Mouse (Mus musculus) inflammation-experienced regulatory T-cells (primary cell): ENCODE data around the gene Dhrs13. TPM values are rescaled to one million over a fixed set of nuclear protein-coding genes. Genes with fewer than 3 reads are reported as not detected.

ENCODE experiments used
- polyA plus RNA-seq, 2 experiments: library from polyadenylated mRNA; unstranded; fragments of 100-300 nt; shearing (Covaris generic); gene quantifications; one replicate each; pipeline ENCODE4 v1.2.1; 2017

Gene Dhrs13
- polyA plus RNA-seq = 10 to 100 TPM in 1 of 2 experiments, 1 to 10 TPM in 1; 3.5 to 11.3 TPM

GRCm38 (mm10) chr11:78031947-78032808 is at the start of gene Dhrs13:
Gene Dhrs13, plus strand, starts transcription at chr11:78032280.

GRCm38 (mm10) chr11:77982441-77982905 is 49.6 kb upstream of the Dhrs13 start, which contains the start of gene Phf12:
Gene Phf12, plus strand, starts transcription at chr11:77982754.

GRCm38 (mm10) chr11:78037831-78038752 is 6.0 kb downstream of the Dhrs13 start, which contains the start of gene Flot2:
Gene Flot2, plus strand, starts transcription at chr11:78037931.

GRCm38 (mm10) chr11:78079961-78080921 is 48.2 kb downstream of the Dhrs13 start, which contains the start of gene Eral1:
Gene Eral1, minus strand, starts transcription at chr11:78080383.

Other genes with a start within 250 kb of the Dhrs13 start
- 1 to 10 TPM in 1 of 2 experiments, not detected in 1; 1.4 TPM for gene Gm10277, start 244.5 kb upstream of the Dhrs13 start, polyA plus RNA-seq
- 1 to 10 TPM in 1 of 2 experiments, under 1 TPM in 1; 0.18 to 1.2 TPM for gene Pipox, start 138.2 kb upstream of the Dhrs13 start, polyA plus RNA-seq
- 1 to 10 TPM in 1 of 2 experiments, under 1 TPM in 1; 0.18 to 1.2 TPM for gene Sez6, start 101.5 kb upstream of the Dhrs13 start, polyA plus RNA-seq
- 10 to 100 TPM; 39.8 to 49.5 TPM for gene Phf12, start 49.5 kb upstream of the Dhrs13 start, polyA plus RNA-seq
- gene Flot2, start 5.7 kb downstream of the Dhrs13 start, polyA plus RNA-seq = 10 to 100 TPM; 45.2 to 46.9 TPM
- 10 to 100 TPM; 35.2 to 42.6 TPM for gene Eral1, start 48.1 kb downstream of the Dhrs13 start, polyA plus RNA-seq
- gene Fam222b, start 62.4 kb downstream of the Dhrs13 start, polyA plus RNA-seq = 10 to 100 TPM; 16.4 to 22.2 TPM
- 10 to 100 TPM; 37.7 to 41.3 TPM for gene Traf4, start 133.3 kb downstream of the Dhrs13 start, polyA plus RNA-seq
- gene Nek8, start 144.4 kb downstream of the Dhrs13 start, polyA plus RNA-seq = 10 to 100 TPM; 10.2 to 10.5 TPM
- gene Tlcd1, start 144.4 kb downstream of the Dhrs13 start, polyA plus RNA-seq = 1 to 10 TPM; 3.2 to 3.4 TPM
- gene Rpl23a, start 151.3 kb downstream of the Dhrs13 start, polyA plus RNA-seq = 1,000 to 10,000 TPM; 1,229 to 1,373 TPM
- 1 to 10 TPM; 1.6 to 3.9 TPM for gene Rab34, start 156.2 kb downstream of the Dhrs13 start, polyA plus RNA-seq
- 1 to 10 TPM in 1 of 2 experiments, under 1 TPM in 1; 0.71 to 3.6 TPM for gene Proca1, start 161.1 kb downstream of the Dhrs13 start, polyA plus RNA-seq
- 100 to 1,000 TPM in 1 of 2 experiments, 10 to 100 TPM in 1; 85.9 to 108 TPM for gene Sdf2, start 213.5 kb downstream of the Dhrs13 start, polyA plus RNA-seq
- gene Supt6, start 213.7 kb downstream of the Dhrs13 start, polyA plus RNA-seq = 10 to 100 TPM; 35.7 to 38.9 TPM
- gene 2610507B11Rik, start 229.5 kb downstream of the Dhrs13 start, polyA plus RNA-seq = 10 to 100 TPM; 70.9 to 82.1 TPM